Mouse (Mus musculus) lung, embryonic 14.5 days (tissue): ENCODE measurements around the gene Fndc9. TPM values are rescaled to one million over a fixed set of nuclear protein-coding genes. Genes with fewer than 3 reads are reported as not detected.
A peak's percentile ranks its signal among the peaks of the same experiment; 100 is the strongest.

ENCODE experiments used
- ATAC-seq: fragments of 200-750 bp; cut with Nextera tagmentation; 2 replicates; pipeline ENCODE4 v1.8.0; 2017; ENCODE audit warnings: mild to moderate bottlenecking, moderate TSS enrichment, moderate library complexity; ENCODE audit not compliant: insufficient read depth
- DNase-seq: peaks from one replicate; pipeline ENCODE4 v3.0.0-alpha.2; 2015
- H3K27ac ChIP-seq: fragments of 300-500 bp; sonication (generic); 2 replicates; pipeline ENCODE4 v1.5.1; 2014; ENCODE audit warnings: low read depth, mild to moderate bottlenecking, moderate library complexity
- H3K27me3 ChIP-seq: fragments of 300-500 bp; sonication (generic); 2 replicates; pipeline ENCODE4 v1.6.1; 2014; ENCODE audit warnings: low read length, control low read depth; ENCODE audit not compliant: insufficient read depth
- H3K36me3 ChIP-seq: fragments of 300-500 bp; sonication (generic); 2 replicates; pipeline ENCODE4 v1.6.1; 2014; ENCODE audit warnings: control low read depth; ENCODE audit not compliant: insufficient read depth
- H3K4me1 ChIP-seq: fragments of 300-500 bp; sonication (generic); 2 replicates; pipeline ENCODE4 v1.6.1; 2014; ENCODE audit warnings: antibody characterized with exemption, control low read depth; ENCODE audit not compliant: insufficient read depth
- H3K4me2 ChIP-seq: fragments of 300-500 bp; sonication (generic); 2 replicates; pipeline ENCODE4 v1.6.1; 2014; ENCODE audit warnings: mild to moderate bottlenecking
- H3K4me3 ChIP-seq: fragments of 300-500 bp; sonication (generic); 2 replicates; pipeline ENCODE4 v1.5.1; 2014; ENCODE audit warnings: low read depth, low read length
- H3K9ac ChIP-seq: fragments of 300-500 bp; sonication (generic); 2 replicates; pipeline ENCODE4 v1.6.1; 2014
- H3K9me3 ChIP-seq: fragments of 300-500 bp; sonication (generic); 2 replicates; pipeline ENCODE4 v1.6.1; 2016; ENCODE audit warnings: low read depth, low read length, control low read depth
- CTCF ChIP-seq: IDR thresholded peaks from 2 replicates; pipeline ENCODE4 v1.5.1; 2016; ENCODE audit warnings: antibody characterized with exemption, low read depth
- WGBS: fragments of 180-500 bp; shearing (Covaris S2); extraction: QIAGEN DNeasy Blood & Tissue Kit; methylation state at CpG from one replicate; pipeline ENCODE4 v1.1.7; 2014; 5-methylcytosine and 5-hydroxymethylcytosine counted together
- polyA plus RNA-seq: library from polyadenylated mRNA; unstranded; fragments of >200 nt; fragmentation: Nextera tagmentation; extraction: Ambion mirVana; gene quantifications from 2 replicates; pipeline ENCODE4 v1.2.1, GENCODE M21; 2014

The Fndc9 gene
- polyA plus RNA-seq, 1 experiment from 2014 or later: not detected

GRCm38 (mm10) chr11:46265031-46265786 lies 29.9 kb downstream of the Fndc9 start:
- WGBS: 69% methylated on average over 11 of the region's 11 CpGs
- Histone ChIP-seq H3K9me3 (no peaks in the 10 kb centered on the region), H3K27me3 (no peaks in the 10 kb centered on the region)

GRCm38 (mm10) chr11:46268991-46269390 lies 33.7 kb downstream of the Fndc9 start:
- Histone ChIP-seq H3K4me3 (no peak overlapping the region), H3K27me3 (no peaks in the 10 kb centered on the region), H3K27ac (no peak overlapping the region), H3K36me3 (no peaks in the 10 kb centered on the region), H3K4me2 (no peak overlapping the region), H3K9me3 (no peaks in the 10 kb centered on the region), H3K9ac (no peak overlapping the region), H3K4me1 (no peaks in the 10 kb centered on the region)
- 17% methylated on average over 7 of the region's 7 CpGs for WGBS
- DNase-seq (peak; percentile 79), ATAC-seq (peak; percentile 58; the same call in 1 of the 2 replicates)
- peak; percentile 82 for TF ChIP-seq CTCF

More at GRCm38 (mm10) chr11:46265031-46265786, 29.9 kb downstream of the Fndc9 start:
- Histone ChIP-seq H3K4me1 (no peaks in the 10 kb centered on the region), H3K27ac (no peak overlapping the region), H3K9ac (no peak overlapping the region), H3K4me2 (no peak overlapping the region), H3K4me3 (no peak overlapping the region), H3K36me3 (no peaks in the 10 kb centered on the region)
- no peak for TF ChIP-seq CTCF
- ATAC-seq (no peak), DNase-seq (no peak)

GRCm38 (mm10) chr11:46269391-46269790 lies 34.1 kb downstream of the Fndc9 start:
- DNase-seq (no peak), ATAC-seq (no peak)
- Histone ChIP-seq H3K27me3 (no peaks in the 10 kb centered on the region), H3K36me3 (no peaks in the 10 kb centered on the region), H3K9me3 (no peaks in the 10 kb centered on the region), H3K4me2 (no peak overlapping the region), H3K4me3 (no peak overlapping the region), H3K4me1 (no peaks in the 10 kb centered on the region), H3K27ac (no peak overlapping the region), H3K9ac (no peak overlapping the region)
- no peak for TF ChIP-seq CTCF
- WGBS: 61% methylated on average over 9 of the region's 9 CpGs

GRCm38 (mm10) chr11:46269893-46270292 lies 34.6 kb downstream of the Fndc9 start:
- no peaks in the 10 kb centered on the region for H3K9me3 ChIP-seq
- H3K36me3 ChIP-seq: no peaks in the 10 kb centered on the region
- no peak overlapping the region for H3K9ac ChIP-seq
- DNase-seq: no peak
- H3K27me3 ChIP-seq: no peaks in the 10 kb centered on the region
- TF ChIP-seq CTCF: no peak
- no peak for ATAC-seq
- H3K4me1 ChIP-seq: no peaks in the 10 kb centered on the region
- WGBS: 41% methylated on average over 3 of the region's 3 CpGs
- no peak overlapping the region for H3K4me2 ChIP-seq
- H3K4me3 ChIP-seq: no peak overlapping the region
- no peak overlapping the region for H3K27ac ChIP-seq

- DNase-seq: no peak
- Histone ChIP-seq H3K9ac (no peak overlapping the region), H3K27ac (no peak overlapping the region), H3K36me3 (no peaks in the 10 kb centered on the region), H3K4me3 (no peak overlapping the region), H3K4me1 (no peaks in the 10 kb centered on the region), H3K4me2 (no peak overlapping the region), H3K27me3 (no peaks in the 10 kb centered on the region), H3K9me3 (no peaks in the 10 kb centered on the region)
- 68% methylated on average over 8 of the region's 8 CpGs for WGBS
- no peak for TF ChIP-seq CTCF
- ATAC-seq: no peak
Measured at GRCm38 (mm10) chr11:46272058-46272681, 36.8 kb downstream of the Fndc9 start.

GRCm38 (mm10) chr11:46273969-46274368 lies 38.6 kb downstream of the Fndc9 start:
- Histone ChIP-seq H3K9me3 (no peaks in the 10 kb centered on the region), H3K4me1 (no peaks in the 10 kb centered on the region), H3K36me3 (no peaks in the 10 kb centered on the region), H3K9ac (no peak overlapping the region), H3K27ac (no peak overlapping the region), H3K4me2 (no peak overlapping the region), H3K4me3 (no peak overlapping the region), H3K27me3 (no peaks in the 10 kb centered on the region)
- no peak for TF ChIP-seq CTCF
- 81% methylated on average over 3 of the region's 3 CpGs for WGBS
- ATAC-seq: no peak
- no peak for DNase-seq

GRCm38 (mm10) chr11:46275302-46275701 lies 40.0 kb downstream of the Fndc9 start:
- ATAC-seq: peak; percentile 90
- Histone ChIP-seq H3K9me3 (no peaks in the 10 kb centered on the region), H3K4me3 (no peak overlapping the region), H3K36me3 (no peaks in the 10 kb centered on the region), H3K27me3 (no peaks in the 10 kb centered on the region), H3K9ac (no peak overlapping the region), H3K27ac (no peak overlapping the region), H3K4me2 (no peak overlapping the region), H3K4me1 (no peaks in the 10 kb centered on the region)
- 5% methylated on average over 6 of the region's 6 CpGs for whole genome bisulfite sequencing
- peak; percentile 89 for DNase-seq
- TF ChIP-seq CTCF: peak; percentile 87
